Mouse (Mus musculus) testis, adult 2 months (tissue): Measurements from ENCODE around the gene Pcsk4.

Experiments
- CTCF ChIP-seq: fragments of 200-500 bp; IDR thresholded peaks from 2 replicates; pipeline ENCODE4 v1.5.1; 2012; ENCODE audit warnings: low read depth, mild to moderate bottlenecking, inconsistent platforms, low read length, moderate library complexity; ENCODE audit not compliant: control insufficient read depth, insufficient read depth, insufficient replicate concordance
- POLR2A ChIP-seq: fragments of 200-500 bp; IDR thresholded peaks from 2 replicates; pipeline ENCODE4 v1.6.1; 2012; ENCODE audit warnings: low read depth, mild to moderate bottlenecking, inconsistent platforms, low read length, moderate library complexity; ENCODE audit not compliant: control insufficient read depth

DNA sequence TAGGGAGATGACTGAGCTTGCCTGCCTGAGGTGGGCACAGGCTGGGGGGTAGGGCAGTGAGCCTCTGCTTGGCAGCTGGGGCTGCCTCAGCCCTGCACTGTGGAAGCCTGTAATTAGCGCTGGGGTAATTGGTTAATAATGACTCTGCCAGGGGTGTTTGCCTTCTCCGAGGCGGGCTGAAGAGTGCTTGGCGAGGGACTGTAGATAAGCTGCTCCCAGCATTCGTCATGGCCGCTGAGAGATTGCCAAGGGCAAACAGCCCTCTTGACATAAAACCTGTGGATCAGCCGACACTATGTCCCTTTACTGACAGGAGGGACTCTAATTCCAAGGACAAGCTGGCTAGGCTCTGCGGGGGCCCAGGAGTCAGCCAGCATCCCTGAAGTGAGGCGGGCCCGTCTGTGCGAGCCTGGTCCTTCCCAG is 12.9 kb downstream of the Pcsk4 start:
- TF ChIP-seq CTCF: no peak
- no peak for TF ChIP-seq POLR2A
